Mouse (Mus musculus) B cell, adult 2 months (primary cell): ENCODE measurements around the gene Col23a1.
"Not testable (repeated sequence)": the region's sequence is repeated elsewhere in the genome, so short reads cannot be mapped to it uniquely, and the experiment has no call there.

Experiments used
- DNase-seq, 2 experiments: peaks; one replicate each; pipeline ENCODE4 v3.0.0; 2022

Col23a1 gene

GRCm38 (mm10) chr11:51594715-51595350, 305.1 kb downstream of the Col23a1 start:
- DNase-seq: no peak

DNA sequence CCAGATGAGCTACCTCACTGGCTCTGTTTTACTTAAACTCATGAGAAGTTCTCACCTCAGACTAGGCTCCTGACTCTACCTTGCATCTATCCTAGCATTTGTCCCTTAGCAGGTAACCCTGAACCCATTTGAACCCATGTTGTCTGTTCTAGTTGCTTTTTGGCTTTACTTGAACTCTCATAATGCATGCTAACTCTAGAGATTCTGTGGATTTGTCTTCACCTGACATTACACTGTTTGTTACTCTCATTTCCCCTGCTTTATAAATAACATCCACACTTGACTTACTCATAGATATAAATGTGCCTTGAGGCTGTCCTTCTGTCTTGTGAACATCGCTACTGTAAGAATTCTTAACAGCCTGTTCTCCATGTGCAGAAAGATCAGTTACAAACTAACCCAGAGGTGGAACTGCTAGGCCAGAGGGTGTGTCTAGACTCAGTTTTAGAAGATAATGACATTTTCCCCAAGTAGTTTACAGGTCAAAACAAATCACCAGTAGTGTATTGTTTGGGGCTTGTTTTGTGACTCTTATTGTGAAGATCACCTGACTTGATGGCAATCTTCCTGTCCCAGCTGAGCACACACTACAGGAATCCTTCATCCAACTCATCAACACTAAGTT, 305.9 kb downstream of the Col23a1 start:
- no peak for DNase-seq

- DNase-seq: no peak
Measured at GRCm38 (mm10) chr11:51597553-51597952, 307.8 kb downstream of the Col23a1 start.

GRCm38 (mm10) chr11:51602253-51602652, 312.5 kb downstream of the Col23a1 start:
- no peak for DNase-seq

GRCm38 (mm10) chr11:51605602-51606446, 316.1 kb downstream of the Col23a1 start:
- peak; percentile 84 to 87 for DNase-seq

- peak; percentile 96 for DNase-seq
Measured at GRCm38 (mm10) chr11:51606447-51607095, 316.9 kb downstream of the Col23a1 start, which contains the start of gene Hnrnpab. Gene Hnrnpab (minus strand): TSS chr11:51606847.

- no peak for DNase-seq
Measured at GRCm38 (mm10) chr11:51607096-51607738, 317.5 kb downstream of the Col23a1 start.

- no peak for DNase-seq
Measured at GRCm38 (mm10) chr11:51609266-51609909, 319.7 kb downstream of the Col23a1 start.

GRCm38 (mm10) chr11:51609940-51610339, 320.2 kb downstream of the Col23a1 start:
- not testable (repeated sequence) for DNase-seq

DNA sequence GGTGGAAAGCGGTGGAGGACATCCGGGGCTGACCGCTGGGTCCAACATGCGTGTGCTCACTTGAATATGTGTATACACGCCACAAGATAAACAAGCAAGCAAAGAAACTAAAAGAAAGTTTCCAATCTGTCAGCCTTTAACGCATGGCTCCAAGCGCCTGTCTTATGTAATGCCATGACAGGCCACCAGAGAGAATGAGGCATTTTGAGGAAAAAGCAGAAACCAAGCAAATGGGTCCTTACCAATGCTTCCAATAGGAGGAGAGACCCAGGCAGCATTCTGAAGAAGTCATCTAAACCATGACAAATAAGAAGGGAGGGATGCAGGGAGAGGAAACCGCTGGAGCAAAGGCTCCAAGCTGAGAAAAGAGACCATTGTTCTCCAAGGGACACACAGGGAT, 324.5 kb downstream of the Col23a1 start:
- DNase-seq: no peak

- no peak for DNase-seq
Measured at GRCm38 (mm10) chr11:51615129-51615528, 325.4 kb downstream of the Col23a1 start.

DNA sequence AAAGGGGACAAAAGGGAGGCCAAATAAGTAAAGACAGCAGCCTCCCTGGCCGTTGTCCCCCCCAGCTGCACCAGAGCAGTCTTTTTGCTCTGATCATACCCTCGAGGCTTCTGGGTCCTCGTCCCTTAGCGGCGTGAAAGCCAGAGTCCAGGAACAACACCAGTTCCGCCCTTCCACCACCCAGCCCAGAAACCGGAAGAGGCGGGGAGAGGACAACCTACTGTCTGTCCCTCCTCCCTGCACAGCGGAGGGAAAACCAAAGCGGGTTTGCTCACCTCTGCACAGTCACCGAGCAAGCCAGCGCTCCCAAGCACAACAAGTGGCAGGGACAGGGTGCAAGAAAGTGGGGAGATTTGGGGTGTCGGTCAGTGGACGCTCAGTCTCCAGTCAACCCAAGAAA, 325.9 kb downstream of the Col23a1 start:
- DNase-seq: peak; percentile 65 to 66

- not testable (repeated sequence) for DNase-seq
Measured at GRCm38 (mm10) chr11:51616113-51616512, 326.4 kb downstream of the Col23a1 start.

DNA sequence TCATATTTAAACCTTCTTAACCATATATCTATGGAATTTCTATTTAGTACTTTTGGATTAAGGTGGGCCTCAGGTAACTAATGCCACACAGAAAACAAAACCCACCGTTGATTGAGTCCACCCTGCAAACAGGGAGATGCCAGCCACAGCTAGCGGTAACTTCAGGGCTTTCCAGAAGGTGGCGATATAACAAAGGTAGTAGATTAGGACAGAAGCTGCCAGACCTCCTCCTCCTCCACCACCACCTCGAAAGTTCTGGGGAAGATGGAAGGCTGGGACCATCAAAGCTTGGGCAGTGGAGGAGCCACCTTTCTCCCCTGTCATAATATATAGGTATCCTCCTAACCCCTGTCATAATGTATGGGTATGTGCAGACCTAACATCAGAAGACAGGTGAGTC, 328.0 kb downstream of the Col23a1 start:
- DNase-seq: peak; percentile 80 to 83

DNA sequence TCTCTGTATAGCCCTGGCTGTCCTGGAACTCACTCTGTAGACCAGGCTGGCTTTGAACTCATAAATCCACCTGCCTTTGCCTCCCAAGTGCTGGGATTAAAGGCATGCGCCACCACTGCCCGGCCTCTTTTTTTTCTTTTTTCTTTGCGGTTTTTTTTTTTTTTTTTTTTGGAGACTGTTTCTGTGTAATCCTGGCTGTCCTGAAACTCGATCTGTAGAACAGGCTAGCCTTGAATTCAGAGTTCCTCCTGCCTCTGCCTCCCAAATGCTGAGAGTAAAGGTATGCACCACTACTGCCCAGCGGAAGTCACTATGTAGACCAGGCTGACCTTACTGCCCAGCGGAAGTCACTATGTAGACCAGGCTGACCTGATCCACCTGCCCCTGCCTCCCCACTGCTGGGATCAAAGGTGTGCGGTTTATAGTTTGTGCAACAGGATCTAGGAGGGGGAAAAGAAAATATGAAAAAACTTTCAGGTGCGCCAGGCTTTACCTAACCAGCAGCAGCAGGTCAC, 329.2 kb downstream of the Col23a1 start:
- DNase-seq: no peak

DNA sequence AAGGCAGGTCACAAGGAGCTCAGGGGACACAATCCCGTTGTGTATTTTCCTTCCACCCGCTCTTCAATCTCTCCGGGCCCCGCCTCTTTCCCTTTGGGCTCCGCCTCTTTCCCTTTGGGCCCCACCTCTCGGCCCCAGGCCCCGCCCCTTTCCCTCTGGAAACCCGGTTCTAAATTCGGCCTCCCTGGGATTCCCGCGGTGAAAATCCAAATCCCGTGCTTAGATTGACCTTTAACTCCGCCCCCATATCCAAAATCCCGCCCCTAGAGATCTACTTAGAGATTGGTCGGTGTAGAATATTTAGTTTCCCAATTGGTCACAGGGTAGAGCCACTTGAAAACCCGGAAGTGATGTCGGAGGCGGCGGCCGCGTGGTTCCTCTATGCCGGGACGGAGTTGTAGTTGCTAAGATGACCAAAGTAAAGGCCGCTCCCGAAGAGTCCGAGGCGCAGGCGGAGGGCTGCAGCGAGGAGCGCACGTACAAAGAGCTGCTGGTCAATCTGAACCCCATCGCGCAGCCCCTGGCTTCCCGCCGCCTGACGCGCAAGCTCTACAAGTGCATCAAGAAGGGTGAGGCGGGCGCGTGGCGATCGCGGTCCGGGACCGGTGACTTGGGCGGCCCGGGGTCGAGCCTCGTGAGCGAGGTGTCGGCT, 329.8 kb downstream of the Col23a1 start, which contains the start of gene Nhp2:
Gene Nhp2 (plus strand): TSS at position 327 of the 652 bp plus-strand sequence.
- DNase-seq: peak; percentile 92 to 93

GRCm38 (mm10) chr11:51620084-51620483, 330.4 kb downstream of the Col23a1 start:
- no peak for DNase-seq

DNA sequence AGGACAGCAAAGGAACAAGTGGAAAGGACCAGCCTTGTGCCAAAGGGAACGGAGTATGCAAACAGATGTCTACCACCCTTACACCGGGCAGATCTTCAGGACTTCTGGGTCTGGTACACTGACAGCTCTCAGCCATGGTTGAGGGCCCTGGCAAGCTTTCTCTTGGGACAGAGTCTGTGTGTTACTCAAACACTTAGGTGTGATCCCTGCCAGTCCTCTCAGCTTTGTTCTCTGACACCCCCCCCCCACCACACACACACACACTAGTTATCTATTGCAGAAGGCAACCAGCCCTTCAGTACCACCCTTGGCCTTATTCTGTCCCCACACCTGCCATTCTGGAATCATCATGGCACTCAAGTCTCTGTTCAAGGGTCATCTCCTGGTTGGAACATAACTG, 332.1 kb downstream of the Col23a1 start:
- no peak for DNase-seq

- DNase-seq: no peak
Measured at GRCm38 (mm10) chr11:51622971-51623491, 333.3 kb downstream of the Col23a1 start.

GRCm38 (mm10) chr11:51625187-51625820, 335.6 kb downstream of the Col23a1 start:
- DNase-seq: no peak
